Mouse (Mus musculus): Measurements from ENCODE around the gene S1pr4. TPM values are rescaled to one million over a fixed set of nuclear protein-coding genes. Genes with fewer than 3 reads are reported as not detected.

Gene S1pr4
- polyA plus RNA-seq, 1 experiment = not detected

- Histone ChIP-seq H3K4me3 (ENCODE audit: insufficient read depth, low read depth, low read length) (no peak overlapping the region), H3K27ac (ENCODE audit: insufficient read depth, low read depth, low read length) (peak overlapping the region; percentile 98; the same call in 1 of the 2 replicates), H3K4me1 (ENCODE audit: control insufficient read depth, insufficient read depth, low read length) (peaks cover 74% of the 10 kb centered on the region)
- WGBS = 76% methylated on average over 10 of the region's 10 CpGs
- TF ChIP-seq POLR2A (IDR thresholded peaks at IDR 0.05; ENCODE audit: insufficient read depth, low read depth, low read length) (no peak), CTCF (IDR thresholded peaks at IDR 0.05; ENCODE audit: insufficient read depth, low read depth, low read length) (no peak)
Measured at GRCm38 (mm10) chr10:81474461-81474860, 25.5 kb downstream of the S1pr4 start.

- peak overlapping the region; percentile 53 for H3K4me3 ChIP-seq (ENCODE audit: insufficient read depth, low read depth, low read length)
- no peak for TF ChIP-seq POLR2A (IDR thresholded peaks at IDR 0.05; ENCODE audit: insufficient read depth, low read depth, low read length)
- peak overlapping the region; percentile 98 for H3K27ac ChIP-seq (ENCODE audit: insufficient read depth, low read depth, low read length)
- peaks cover 78% of the 10 kb centered on the region for H3K4me1 ChIP-seq (ENCODE audit: control insufficient read depth, insufficient read depth, low read length)
- 2% methylated on average over 21 of the region's 22 CpGs for WGBS
Measured at GRCm38 (mm10) chr10:81473003-81473451, 26.9 kb downstream of the S1pr4 start.

- Histone ChIP-seq H3K4me3 (ENCODE audit: insufficient read depth, low read depth, low read length) (peak overlapping the region; percentile 42), H3K27ac (ENCODE audit: insufficient read depth, low read depth, low read length) (peak overlapping the region; percentile 58), H3K4me1 (ENCODE audit: control insufficient read depth, insufficient read depth, low read length) (peaks cover 76% of the 10 kb centered on the region)
- 5% methylated on average over 18 of the region's 18 CpGs for WGBS
- TF ChIP-seq CTCF (IDR thresholded peaks at IDR 0.05; ENCODE audit: insufficient read depth, low read depth, low read length) (no peak), POLR2A (IDR thresholded peaks at IDR 0.05; ENCODE audit: insufficient read depth, low read depth, low read length) (no peak)
Measured at GRCm38 (mm10) chr10:81472403-81473002, 27.4 kb downstream of the S1pr4 start.

GRCm38 (mm10) chr10:81470454-81470853, 29.5 kb downstream of the S1pr4 start:
- Histone ChIP-seq H3K4me3 (ENCODE audit: insufficient read depth, low read depth, low read length) (no peak overlapping the region), H3K27ac (ENCODE audit: insufficient read depth, low read depth, low read length) (no peak overlapping the region), H3K4me1 (ENCODE audit: control insufficient read depth, insufficient read depth, low read length) (peaks cover 63% of the 10 kb centered on the region)
- no peak for TF ChIP-seq POLR2A (IDR thresholded peaks at IDR 0.05; ENCODE audit: insufficient read depth, low read depth, low read length)
- no peak for TF ChIP-seq CTCF (IDR thresholded peaks at IDR 0.05; ENCODE audit: insufficient read depth, low read depth, low read length)
- 54% methylated on average over 18 of the region's 18 CpGs for WGBS

GRCm38 (mm10) chr10:81469253-81469652, 30.7 kb downstream of the S1pr4 start:
- TF ChIP-seq POLR2A (IDR thresholded peaks at IDR 0.05; ENCODE audit: insufficient read depth, low read depth, low read length) (no peak), CTCF (IDR thresholded peaks at IDR 0.05; ENCODE audit: insufficient read depth, low read depth, low read length) (no peak)
- peaks cover 64% of the 10 kb centered on the region for H3K4me1 ChIP-seq (ENCODE audit: control insufficient read depth, insufficient read depth, low read length)
- 48% methylated on average over 5 of the region's 5 CpGs for WGBS
- H3K4me3 ChIP-seq (ENCODE audit: insufficient read depth, low read depth, low read length) = no peak overlapping the region
- H3K27ac ChIP-seq (ENCODE audit: insufficient read depth, low read depth, low read length) = no peak overlapping the region

GRCm38 (mm10) chr10:81467670-81468235, 32.2 kb downstream of the S1pr4 start:
- no peak overlapping the region for H3K4me3 ChIP-seq (ENCODE audit: insufficient read depth, low read depth, low read length)
- no peak overlapping the region for H3K27ac ChIP-seq (ENCODE audit: insufficient read depth, low read depth, low read length)
- peaks cover 53% of the 10 kb centered on the region for H3K4me1 ChIP-seq (ENCODE audit: control insufficient read depth, insufficient read depth, low read length)
- 79% methylated on average over 16 of the region's 16 CpGs for WGBS
- no peak for TF ChIP-seq POLR2A (IDR thresholded peaks at IDR 0.05; ENCODE audit: insufficient read depth, low read depth, low read length)
- no peak for TF ChIP-seq CTCF (IDR thresholded peaks at IDR 0.05; ENCODE audit: insufficient read depth, low read depth, low read length)

GRCm38 (mm10) chr10:81466881-81467280, 33.1 kb downstream of the S1pr4 start:
- Histone ChIP-seq H3K4me1 (ENCODE audit: control insufficient read depth, insufficient read depth, low read length) (peaks cover 48% of the 10 kb centered on the region), H3K27ac (ENCODE audit: insufficient read depth, low read depth, low read length) (no peak overlapping the region), H3K4me3 (ENCODE audit: insufficient read depth, low read depth, low read length) (no peak overlapping the region)
- TF ChIP-seq CTCF (IDR thresholded peaks at IDR 0.05; ENCODE audit: insufficient read depth, low read depth, low read length) = no peak
- TF ChIP-seq POLR2A (IDR thresholded peaks at IDR 0.05; ENCODE audit: insufficient read depth, low read depth, low read length) = no peak
- 77% methylated on average over 14 of the region's 14 CpGs for WGBS

GRCm38 (mm10) chr10:81466066-81466465, 33.9 kb downstream of the S1pr4 start:
- TF ChIP-seq POLR2A (IDR thresholded peaks at IDR 0.05; ENCODE audit: insufficient read depth, low read depth, low read length) = no peak
- TF ChIP-seq CTCF (IDR thresholded peaks at IDR 0.05; ENCODE audit: insufficient read depth, low read depth, low read length) = no peak

GRCm38 (mm10) chr10:81465265-81465645, 34.7 kb downstream of the S1pr4 start:
- H3K27ac ChIP-seq (ENCODE audit: insufficient read depth, low read depth, low read length) = no peak overlapping the region
- peaks cover 47% of the 10 kb centered on the region for H3K4me1 ChIP-seq (ENCODE audit: control insufficient read depth, insufficient read depth, low read length)
- no peak overlapping the region for H3K4me3 ChIP-seq (ENCODE audit: insufficient read depth, low read depth, low read length)
- 14% methylated on average over 5 of the region's 5 CpGs for WGBS
- TF ChIP-seq CTCF (IDR thresholded peaks at IDR 0.05; ENCODE audit: insufficient read depth, low read depth, low read length) = no peak
- no peak for TF ChIP-seq POLR2A (IDR thresholded peaks at IDR 0.05; ENCODE audit: insufficient read depth, low read depth, low read length)

More at GRCm38 (mm10) chr10:81466066-81466465, 33.9 kb downstream of the S1pr4 start:
- Histone ChIP-seq H3K4me1 (ENCODE audit: control insufficient read depth, insufficient read depth, low read length) (peaks cover 46% of the 10 kb centered on the region), H3K27ac (ENCODE audit: insufficient read depth, low read depth, low read length) (no peak overlapping the region), H3K4me3 (ENCODE audit: insufficient read depth, low read depth, low read length) (no peak overlapping the region)
- WGBS = 69% methylated on average over 2 of the region's 2 CpGs
